Mouse (Mus musculus) central nervous system, embryonic 11.5 days (tissue): ENCODE measurements around the gene Olfr1040. TPM values are rescaled to one million over a fixed set of nuclear protein-coding genes. Genes with fewer than 3 reads are reported as not detected.

ENCODE experiments used
- polyA plus RNA-seq: library from polyadenylated mRNA; depleted of rRNA; stranded (reverse); fragments of >200 nt; gene quantifications from 2 replicates; pipeline ENCODE4 v1.2.3, GENCODE M21; 2012; rRNA removed

Olfr1040 gene
- polyA plus RNA-seq = not detected in 2 replicates

DNA sequence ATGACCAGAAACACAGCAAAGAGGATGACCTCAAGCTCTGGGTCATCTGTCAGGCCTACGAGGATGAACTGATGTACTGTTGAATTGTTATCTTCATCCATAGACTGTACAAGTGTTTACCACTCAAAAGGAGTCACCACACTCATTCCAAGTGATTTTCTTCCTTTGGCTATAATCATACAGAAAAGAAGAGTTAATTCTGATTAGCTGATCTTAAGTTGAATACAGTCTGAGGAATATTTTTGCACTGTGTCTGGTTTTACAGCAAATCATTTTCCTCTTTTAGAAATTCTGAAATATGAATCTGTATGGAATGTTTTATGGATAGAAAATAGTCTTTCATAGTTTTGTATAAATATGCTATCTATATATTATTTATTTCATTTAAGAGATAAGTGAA lies at the start of gene Olfr1040:
Olfr1040 (minus strand) TSS at position 101 of the 400 bp plus-strand sequence.

DNA sequence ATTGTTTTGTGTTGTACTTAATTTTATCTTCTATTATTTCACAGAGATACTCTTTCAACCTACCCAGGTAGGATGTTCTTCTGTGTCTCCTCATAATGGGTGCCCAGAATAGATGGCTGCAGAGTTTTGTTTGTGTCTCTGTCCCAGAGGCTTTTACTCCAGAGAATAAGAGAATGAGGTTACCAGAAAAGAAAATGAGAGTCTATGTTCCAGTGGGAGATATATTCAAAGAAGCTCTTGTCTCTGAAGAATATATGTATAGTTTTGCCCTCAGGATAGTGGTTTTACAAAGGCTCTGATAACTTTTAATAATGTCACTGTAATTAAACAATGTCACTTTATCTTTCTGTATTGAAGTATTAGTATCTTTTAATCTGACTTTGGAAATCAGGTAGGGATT lies 39.1 kb upstream of the Olfr1040 start, which contains the start of gene Olfr52:
Olfr52 (minus strand) TSS at position 101 of the 400 bp plus-strand sequence.

DNA sequence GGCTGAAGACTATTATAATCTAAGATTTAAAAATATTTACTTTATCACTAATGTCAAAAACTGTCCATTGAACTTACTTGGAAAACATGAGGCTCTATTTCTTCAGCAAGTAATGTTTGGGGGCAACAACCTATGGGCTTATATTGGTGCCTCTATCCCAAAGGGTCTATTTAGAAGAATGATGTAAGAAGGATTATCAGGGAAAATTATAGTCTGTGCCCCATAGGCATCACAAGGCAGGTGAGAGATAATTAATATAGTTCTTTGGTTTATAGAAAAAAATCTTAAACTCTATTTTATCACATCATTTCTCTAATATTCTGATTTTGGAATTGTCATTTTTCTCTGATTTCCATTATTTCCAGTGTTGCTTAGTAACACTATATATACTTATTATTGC lies 31.2 kb upstream of the Olfr1040 start, which contains the start of gene Olfr1044:
Olfr1044 (minus strand) TSS at position 101 of the 400 bp plus-strand sequence.

DNA sequence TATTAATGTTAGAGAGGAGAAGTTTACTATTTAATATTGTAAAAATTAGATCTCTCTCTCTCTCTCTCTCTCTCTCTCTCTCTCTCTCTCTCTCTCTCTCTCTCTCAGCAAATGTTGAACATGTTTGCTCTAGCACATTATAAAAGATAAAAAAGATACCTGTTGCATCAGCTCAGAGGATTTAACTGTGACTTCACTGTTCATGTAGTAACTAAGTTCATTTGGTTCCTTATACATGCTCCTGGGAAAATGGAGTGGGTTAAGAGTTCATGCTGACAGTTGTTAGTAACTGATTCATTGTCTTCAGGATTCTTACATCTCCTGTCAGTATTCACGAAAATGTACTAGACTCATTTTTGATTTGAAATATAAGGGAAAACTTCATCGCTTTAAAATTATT lies 20.9 kb upstream of the Olfr1040 start, which contains the start of gene Olfr1043:
Olfr1043 (minus strand) TSS at position 101 of the 400 bp plus-strand sequence.

DNA sequence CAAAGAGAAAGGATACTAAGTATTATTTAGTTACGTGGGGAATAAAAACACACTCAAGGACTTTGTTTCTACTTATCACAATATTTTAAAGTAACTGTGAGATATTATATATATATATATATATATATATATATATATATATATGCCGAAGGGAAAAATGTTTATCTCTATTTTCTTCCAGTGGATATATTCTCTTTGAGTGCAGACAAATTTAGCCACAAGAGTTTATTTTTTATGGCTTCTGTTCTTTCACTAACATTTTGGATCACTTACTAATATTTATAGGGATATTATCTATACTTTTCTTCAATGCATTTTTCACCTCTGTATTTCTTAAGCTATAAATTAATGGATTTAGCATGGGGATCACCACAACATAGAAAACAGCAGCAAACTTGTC lies 15.2 kb upstream of the Olfr1040 start, which contains the start of gene Olfr1042:
Olfr1042 (minus strand) TSS at position 101 of the 400 bp plus-strand sequence.

DNA sequence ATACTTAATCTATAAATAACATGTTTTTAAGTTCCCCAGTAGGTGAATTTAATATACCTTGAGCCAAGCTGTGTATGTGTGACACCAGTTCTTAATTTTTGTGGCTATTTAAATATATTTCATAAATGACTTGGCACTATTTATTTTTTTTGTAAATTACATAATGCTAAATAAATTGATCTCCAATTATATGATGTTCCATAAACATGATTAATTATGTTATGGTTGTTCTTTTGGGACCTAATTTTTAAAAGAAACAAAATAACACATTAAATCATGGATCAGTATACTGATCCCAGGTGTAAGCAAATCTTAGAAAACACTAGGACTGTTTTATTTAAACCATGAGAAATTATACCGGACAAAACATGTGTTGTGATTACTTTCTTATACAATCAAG lies 10.7 kb downstream of the Olfr1040 start, which contains the start of gene Olfr1039:
Olfr1039 (minus strand) TSS at position 101 of the 400 bp plus-strand sequence.

Other genes with a start within 250 kb of the Olfr1040 start
- not detected in 2 replicates for gene Olfr1024, start 241.7 kb downstream of the Olfr1040 start, polyA plus RNA-seq
- gene Olfr1025-ps1, start 231.5 kb downstream of the Olfr1040 start, polyA plus RNA-seq = not detected in 2 replicates
- gene Olfr1026, start 225.2 kb downstream of the Olfr1040 start, polyA plus RNA-seq = not detected in 2 replicates
- not detected in 2 replicates for gene Olfr1028, start 196.3 kb downstream of the Olfr1040 start, polyA plus RNA-seq
- not detected in 2 replicates for gene Olfr1029, start 172.8 kb downstream of the Olfr1040 start, polyA plus RNA-seq
- not detected in 2 replicates for gene Olfr1030, start 167.5 kb downstream of the Olfr1040 start, polyA plus RNA-seq
- not detected in 2 replicates for gene Olfr1031, start 156.4 kb downstream of the Olfr1040 start, polyA plus RNA-seq
- gene Olfr1032, start 141.2 kb downstream of the Olfr1040 start, polyA plus RNA-seq = not detected in 2 replicates
- gene Olfr1033, start 126.1 kb downstream of the Olfr1040 start, polyA plus RNA-seq = 0.06 and 0.14 TPM in 2 replicates
- 0.05 TPM in 1 of 2 replicates, not detected in the other for gene Olfr1034, start 100.9 kb downstream of the Olfr1040 start, polyA plus RNA-seq
- gene Olfr1036, start 72.7 kb downstream of the Olfr1040 start, polyA plus RNA-seq = not detected in 2 replicates
- not detected in 2 replicates for gene Olfr1037, start 59.3 kb downstream of the Olfr1040 start, polyA plus RNA-seq
- gene Olfr1039, start 10.8 kb downstream of the Olfr1040 start, polyA plus RNA-seq = not detected in 2 replicates
- not detected in 2 replicates for gene Olfr1042, start 15.1 kb upstream of the Olfr1040 start, polyA plus RNA-seq
- gene Olfr1043, start 20.8 kb upstream of the Olfr1040 start, polyA plus RNA-seq = not detected in 2 replicates
- gene Olfr1044, start 31.1 kb upstream of the Olfr1040 start, polyA plus RNA-seq = not detected in 2 replicates
- gene Olfr52, start 39.0 kb upstream of the Olfr1040 start, polyA plus RNA-seq = not detected in 2 replicates
- gene Olfr1045, start 56.3 kb upstream of the Olfr1040 start, polyA plus RNA-seq = not detected in 2 replicates
- not detected in 2 replicates for gene Olfr1046, start 72.6 kb upstream of the Olfr1040 start, polyA plus RNA-seq
- gene Olfr1047, start 84.7 kb upstream of the Olfr1040 start, polyA plus RNA-seq = not detected in 2 replicates
- gene Olfr1048, start 93.6 kb upstream of the Olfr1040 start, polyA plus RNA-seq = not detected in 2 replicates
- not detected in 2 replicates for gene Olfr1049, start 111.6 kb upstream of the Olfr1040 start, polyA plus RNA-seq
- not detected in 2 replicates for gene Olfr1051, start 132.4 kb upstream of the Olfr1040 start, polyA plus RNA-seq
- gene Olfr1052, start 145.7 kb upstream of the Olfr1040 start, polyA plus RNA-seq = not detected in 2 replicates
- gene Olfr1053, start 168.6 kb upstream of the Olfr1040 start, polyA plus RNA-seq = not detected in 2 replicates
- not detected in 2 replicates for gene Olfr1054, start 188.7 kb upstream of the Olfr1040 start, polyA plus RNA-seq
- gene Olfr1055, start 203.6 kb upstream of the Olfr1040 start, polyA plus RNA-seq = not detected in 2 replicates
- gene Olfr1056, start 215.7 kb upstream of the Olfr1040 start, polyA plus RNA-seq = not detected in 2 replicates
- gene Olfr1057, start 231.7 kb upstream of the Olfr1040 start, polyA plus RNA-seq = not detected in 2 replicates
- gene Olfr1058, start 241.8 kb upstream of the Olfr1040 start, polyA plus RNA-seq = not detected in 2 replicates